Mouse (Mus musculus): ENCODE results near the gene Cpxm2.
A peak's percentile ranks its signal among the peaks of the same experiment; 100 is the strongest.

Gene Cpxm2

GRCm38 (mm10) chr7:132145227-132145800 lies 9.2 kb downstream of the Cpxm2 start:
- no peak for DNase-seq (ENCODE audit: low read depth, low spot score)

GRCm38 (mm10) chr7:132128687-132129086 lies 25.9 kb downstream of the Cpxm2 start:
- no peak for DNase-seq (ENCODE audit: low read depth, low spot score)

DNA sequence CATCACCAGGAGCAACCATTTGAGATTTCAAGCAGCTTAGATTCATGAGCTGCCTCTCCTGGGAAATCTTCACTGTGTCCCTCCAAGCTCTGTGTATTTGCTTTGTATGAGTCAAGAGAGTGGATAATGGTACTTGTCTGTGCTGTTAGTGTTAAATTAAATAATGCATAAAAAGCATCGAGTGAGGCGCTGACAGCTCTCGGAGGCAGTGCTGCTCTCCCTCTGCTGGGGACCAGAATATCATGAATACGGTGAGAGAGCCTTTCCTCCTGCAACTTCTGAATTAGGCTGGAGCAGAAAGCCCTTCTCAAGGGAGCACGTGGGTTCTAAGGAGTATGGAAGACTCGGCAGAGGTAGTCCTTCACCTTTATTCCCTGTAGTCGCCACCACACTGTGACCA lies 29.6 kb downstream of the Cpxm2 start:
- DNase-seq (ENCODE audit: low read depth, low spot score) = no peak

DNA sequence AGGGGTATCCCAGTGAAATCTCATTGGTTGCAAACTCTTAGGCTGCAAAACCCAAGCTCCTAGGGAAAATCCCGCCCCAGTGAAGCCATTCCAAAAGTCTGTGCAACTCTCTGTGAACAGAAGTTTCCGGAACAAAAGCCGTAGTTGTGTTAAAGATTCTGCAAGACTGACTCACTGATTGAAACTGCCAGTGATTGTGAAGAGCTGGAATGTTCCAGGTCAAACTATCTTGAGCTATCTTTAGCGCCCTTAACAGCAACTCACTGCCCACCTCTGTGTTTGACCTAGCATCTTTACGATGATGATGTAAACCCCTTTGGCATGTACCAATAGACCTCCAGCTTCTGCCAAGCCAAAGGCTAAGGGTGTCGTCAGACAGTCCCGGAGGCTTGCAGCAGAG lies 31.3 kb downstream of the Cpxm2 start:
- DNase-seq (ENCODE audit: low read depth, low spot score) = no peak

GRCm38 (mm10) chr7:132119817-132120216 lies 34.7 kb downstream of the Cpxm2 start:
- DNase-seq (ENCODE audit: low read depth, low spot score) = no peak

- DNase-seq (ENCODE audit: low read depth, low spot score) = no peak
Observed at GRCm38 (mm10) chr7:132111770-132112169, 42.8 kb downstream of the Cpxm2 start.

DNA sequence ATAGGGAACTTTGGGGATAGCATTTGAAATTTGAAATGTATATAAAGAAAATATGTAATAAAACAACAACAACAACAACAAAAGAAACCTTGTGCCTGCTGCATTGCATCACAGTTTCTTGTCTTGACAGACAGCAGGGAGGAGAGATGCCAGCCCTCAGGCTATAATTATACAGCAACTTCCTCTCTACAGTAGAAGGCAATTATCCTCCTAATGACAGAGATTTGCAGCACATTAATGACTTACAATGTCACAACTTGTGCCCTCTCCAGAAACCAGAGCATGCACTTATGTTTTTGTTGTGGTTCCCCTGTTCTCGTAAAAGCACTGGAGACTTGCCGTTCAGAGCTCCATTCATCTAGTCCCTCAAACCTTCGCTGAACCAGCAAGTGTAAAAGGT lies 44.2 kb downstream of the Cpxm2 start:
- no peak for DNase-seq (ENCODE audit: low read depth, low spot score)

DNA sequence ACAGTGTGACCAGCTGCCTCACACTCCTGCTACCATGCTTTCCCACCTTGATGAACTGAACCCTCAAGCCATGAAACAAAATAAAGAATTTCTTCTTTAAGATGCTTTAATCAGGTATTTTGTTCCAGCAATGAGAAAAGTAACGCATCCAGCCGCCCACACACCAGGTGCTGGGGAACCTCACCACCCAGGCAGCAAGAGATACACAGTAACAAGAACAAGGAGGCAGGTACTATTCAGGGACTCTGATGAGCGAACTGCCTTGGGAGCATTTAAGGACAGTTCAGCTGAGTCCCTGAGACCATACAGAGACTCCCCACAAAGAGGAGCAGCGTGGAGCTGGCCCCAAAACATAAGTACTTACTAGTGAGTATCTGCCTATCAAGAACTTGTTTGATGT lies 47.6 kb downstream of the Cpxm2 start:
- DNase-seq (ENCODE audit: low read depth, low spot score) = no peak

GRCm38 (mm10) chr7:132105326-132105725 lies 49.2 kb downstream of the Cpxm2 start:
- DNase-seq (ENCODE audit: low read depth, low spot score) = no peak

- DNase-seq (ENCODE audit: low read depth, low spot score) = no peak
Observed at GRCm38 (mm10) chr7:132098441-132098840, 56.1 kb downstream of the Cpxm2 start.

DNA sequence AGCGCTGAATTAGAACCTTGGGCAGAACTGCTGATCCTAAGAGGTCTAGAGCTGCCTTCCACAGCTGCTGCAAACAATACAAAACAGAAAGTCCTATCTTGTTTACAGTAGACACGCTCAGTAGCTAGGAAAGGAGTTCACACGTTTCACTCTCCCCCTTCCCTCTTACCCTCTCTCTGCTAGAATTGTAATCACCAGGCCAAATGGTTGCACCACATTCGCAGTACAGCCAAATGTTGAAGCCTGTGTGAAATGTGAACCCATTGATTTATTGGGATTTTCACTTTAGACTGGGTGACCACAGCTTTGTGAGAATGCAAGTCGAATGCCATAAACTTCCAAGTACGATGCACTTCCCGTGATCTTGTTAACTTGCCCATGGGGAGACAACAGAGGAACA lies 59.9 kb downstream of the Cpxm2 start:
- DNase-seq (ENCODE audit: low read depth, low spot score) = no peak

GRCm38 (mm10) chr7:132091551-132091950 lies 63.0 kb downstream of the Cpxm2 start:
- DNase-seq (ENCODE audit: low read depth, low spot score) = no peak

DNA sequence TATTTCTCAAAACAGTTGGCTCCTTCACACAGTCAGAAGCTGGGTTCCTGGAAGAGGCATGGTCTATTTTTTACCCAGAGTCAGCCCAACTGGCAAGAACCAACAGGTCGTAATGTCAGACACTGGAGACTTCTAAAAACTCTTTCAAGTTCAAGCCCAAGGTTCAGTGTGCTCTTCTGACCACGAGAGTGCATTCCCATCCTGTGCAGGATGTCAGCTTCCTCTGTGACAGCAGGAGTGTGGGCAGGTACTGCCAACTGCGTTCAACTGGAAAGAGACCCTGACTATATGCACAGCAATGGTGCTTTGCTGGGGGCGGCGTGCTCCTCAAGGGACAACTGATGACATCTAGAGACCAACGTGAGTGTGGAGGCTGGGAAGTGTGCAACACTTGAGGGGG lies 65.9 kb downstream of the Cpxm2 start:
- DNase-seq (ENCODE audit: low read depth, low spot score) = no peak

DNA sequence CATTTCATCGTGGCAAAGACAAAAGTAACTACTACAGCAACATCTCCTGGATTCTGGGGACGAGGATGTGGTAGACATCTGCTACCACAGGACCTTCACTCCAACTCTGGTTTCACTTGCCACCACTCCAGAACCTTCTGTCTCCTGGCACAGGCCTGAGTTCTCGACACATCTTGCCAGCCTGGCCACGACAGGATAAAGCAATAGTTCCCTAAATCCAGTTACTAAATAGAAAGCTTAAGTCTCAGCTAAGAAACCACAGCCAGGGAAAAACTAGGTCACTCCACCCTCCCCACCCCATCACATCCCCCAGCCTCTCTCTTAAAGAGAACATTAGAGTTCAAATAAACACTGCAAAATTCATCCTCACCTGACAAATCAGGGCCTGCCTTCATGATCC lies 66.4 kb downstream of the Cpxm2 start:
- no peak for DNase-seq (ENCODE audit: low read depth, low spot score)

- no peak for DNase-seq (ENCODE audit: low read depth, low spot score)
Observed at GRCm38 (mm10) chr7:132075825-132076224, 78.7 kb downstream of the Cpxm2 start.

GRCm38 (mm10) chr7:132074503-132074902 lies 80.0 kb downstream of the Cpxm2 start:
- no peak for DNase-seq (ENCODE audit: low read depth, low spot score)

DNA sequence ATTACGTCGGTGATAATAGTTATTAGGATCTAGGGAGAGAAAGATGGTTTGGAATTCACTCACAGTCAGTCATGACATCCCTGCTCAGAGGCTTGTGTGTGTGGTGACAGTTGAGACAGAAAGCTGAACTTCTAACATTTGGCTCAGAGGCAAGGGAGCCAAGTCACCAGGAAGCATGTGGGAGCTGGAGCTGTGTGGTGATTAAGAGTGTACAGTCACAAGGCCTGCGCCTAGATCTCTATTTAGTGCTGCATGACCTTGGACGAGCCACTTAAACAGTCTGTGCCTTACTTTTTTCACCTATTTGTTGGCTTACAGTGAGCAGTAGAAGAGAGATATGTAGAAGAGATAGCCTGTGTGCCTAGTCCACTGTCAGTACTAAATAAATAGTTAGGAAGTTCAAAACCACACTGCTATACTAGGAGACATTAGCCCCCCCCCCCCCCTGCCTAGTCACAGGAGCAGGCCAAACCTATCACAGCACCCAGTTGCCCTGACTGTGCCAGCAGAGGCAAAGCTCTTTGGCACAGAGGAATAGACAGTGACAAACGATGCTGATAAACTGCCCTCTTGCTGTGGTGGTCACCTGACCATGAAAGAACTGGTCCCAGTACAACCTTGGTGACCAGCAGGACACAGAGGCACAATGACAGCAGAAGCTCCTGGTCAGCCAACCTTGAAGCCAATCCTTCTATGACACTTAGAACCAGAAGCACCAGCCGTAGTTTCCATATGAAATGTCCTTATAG lies 83.5 kb downstream of the Cpxm2 start:
- no peak for DNase-seq (ENCODE audit: low read depth, low spot score)

DNA sequence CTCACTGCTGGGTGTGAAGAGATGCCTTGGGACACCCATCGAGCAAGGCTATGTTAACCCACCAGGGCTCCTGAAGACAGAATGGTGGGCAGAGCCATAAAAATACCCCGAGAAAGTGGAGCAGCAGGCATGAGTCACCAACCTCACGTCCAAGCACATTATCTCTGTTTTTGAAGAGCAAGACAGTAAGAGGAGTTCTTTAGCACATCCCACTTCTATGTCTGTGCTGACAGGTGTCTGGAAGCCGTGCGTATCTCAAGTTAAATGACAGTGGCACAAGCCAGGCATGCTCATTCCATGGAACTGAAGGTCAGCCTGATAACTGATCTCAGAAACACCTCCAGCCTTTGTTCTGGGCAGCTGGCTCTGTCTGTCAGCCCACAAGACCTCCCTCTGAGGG lies 86.6 kb downstream of the Cpxm2 start:
- DNase-seq (ENCODE audit: low read depth, low spot score) = no peak

- no peak for DNase-seq (ENCODE audit: low read depth, low spot score)
Observed at GRCm38 (mm10) chr7:132067511-132067910, 87.0 kb downstream of the Cpxm2 start.

GRCm38 (mm10) chr7:132060116-132060515 lies 94.4 kb downstream of the Cpxm2 start:
- peak; percentile 16 for DNase-seq (ENCODE audit: low read depth, low spot score)

GRCm38 (mm10) chr7:132056565-132056964 lies 98.0 kb downstream of the Cpxm2 start:
- DNase-seq (ENCODE audit: low read depth, low spot score) = no peak

DNA sequence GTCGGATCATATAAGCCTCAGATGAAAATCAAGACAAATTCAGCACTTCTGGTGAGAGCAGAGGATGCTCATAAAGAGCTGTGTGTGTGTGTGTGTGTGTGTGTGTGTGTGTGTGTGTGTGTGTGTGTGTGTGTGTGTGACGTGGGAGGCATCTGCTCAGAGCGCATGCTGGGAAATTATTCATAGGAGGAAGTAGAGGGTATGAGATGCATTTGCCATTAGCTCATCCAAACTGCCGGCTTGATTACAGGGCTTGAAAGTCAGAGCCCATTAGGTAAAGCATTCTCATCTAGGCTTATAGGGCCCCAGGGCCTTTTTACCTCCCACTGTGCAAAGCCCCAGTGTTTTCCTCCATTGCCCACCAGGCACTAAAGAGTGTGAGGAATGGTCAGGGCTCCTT lies 107.9 kb downstream of the Cpxm2 start:
- DNase-seq (ENCODE audit: low read depth, low spot score) = no peak

DNA sequence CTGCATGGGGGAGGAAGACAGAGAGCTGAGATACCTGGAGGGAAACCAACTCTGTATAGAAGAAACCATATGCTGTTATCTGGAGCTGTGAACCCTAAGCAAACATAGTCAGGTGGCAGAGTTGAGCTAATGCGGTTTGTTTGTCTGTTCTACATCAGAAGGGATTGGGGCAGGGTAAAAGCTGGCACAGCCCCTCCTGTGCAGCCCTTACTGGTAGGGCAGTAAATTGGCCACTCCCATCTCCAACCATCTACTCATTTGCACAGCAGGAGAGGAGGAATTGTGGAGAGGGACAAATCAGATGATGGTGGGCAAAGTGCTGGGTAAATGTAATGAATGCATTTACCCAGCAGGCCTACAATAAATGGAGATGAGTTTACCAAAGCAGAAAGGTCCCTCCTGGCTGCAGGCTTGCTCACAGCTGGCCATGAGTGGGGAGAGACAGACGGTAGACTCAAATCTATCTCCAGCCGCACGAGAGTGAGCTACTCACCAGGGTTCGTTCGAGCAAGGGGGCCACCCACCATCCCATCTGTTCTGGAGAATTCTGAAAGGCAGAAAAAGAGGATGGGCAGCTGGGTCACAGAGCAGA lies 122.5 kb downstream of the Cpxm2 start:
- no peak for DNase-seq (ENCODE audit: low read depth, low spot score)
